Mouse (Mus musculus) heart, adult 2 months (tissue): ENCODE data around the gene Spdl1.
"Not testable (repeated sequence)": the region's sequence is repeated elsewhere in the genome, so short reads cannot be mapped to it uniquely, and the experiment has no call there.

Experiments
- EP300 ChIP-seq: fragments of 200-500 bp; IDR thresholded peaks from 2 replicates; pipeline ENCODE4 v1.6.1; 2011; ENCODE audit warnings: low read depth, low read length, control low read depth; ENCODE audit not compliant: insufficient read depth
- POLR2A ChIP-seq: fragments of 200-500 bp; IDR thresholded peaks from 2 replicates; pipeline ENCODE4 v1.6.1; 2011; ENCODE audit warnings: mild to moderate bottlenecking, low read depth, low read length, control low read depth; ENCODE audit not compliant: insufficient read depth

DNA sequence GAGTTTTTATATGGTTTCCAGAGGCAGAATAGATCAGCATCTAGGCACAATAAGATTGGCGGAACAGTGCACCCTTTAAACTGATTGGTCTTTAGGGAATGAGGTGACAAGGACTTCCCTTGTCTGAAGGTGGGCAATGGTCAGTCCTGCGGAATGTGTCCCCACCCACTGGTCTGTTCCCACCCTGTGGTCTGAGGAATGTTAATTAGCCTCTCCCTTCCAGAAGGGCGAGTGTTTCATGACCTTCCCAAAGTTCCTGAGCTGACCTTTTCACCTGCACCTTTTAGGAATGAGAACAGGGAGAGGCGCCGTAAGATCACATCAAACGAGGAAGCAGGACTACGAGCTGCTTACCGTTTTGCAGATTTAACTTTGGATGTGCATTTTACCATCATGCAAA, 35.4 kb downstream of the Spdl1 start:
- TF ChIP-seq EP300, POLR2A: not testable (repeated sequence)
